In the genomic region with DNA sequence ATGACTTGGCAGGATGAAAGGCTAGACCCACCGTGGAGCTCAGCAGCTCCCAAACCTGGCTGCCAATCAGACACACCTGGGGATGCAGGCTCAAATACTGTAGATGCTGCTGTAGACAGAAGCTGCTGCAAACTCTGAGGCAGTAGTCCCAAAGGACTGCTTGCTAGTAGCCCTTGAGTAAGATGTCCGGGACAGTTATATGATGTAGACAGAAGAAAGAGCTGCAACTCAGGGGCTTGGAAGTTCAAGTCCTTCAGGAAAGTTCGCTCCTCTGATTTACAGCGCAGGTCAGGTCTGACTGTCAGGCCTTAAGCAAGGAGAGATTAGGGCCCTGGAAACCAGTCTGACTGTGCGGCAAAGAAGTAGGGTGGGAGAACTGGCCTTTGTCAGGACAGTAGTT, we compare ENCODE assay signal across 13 mouse cellular contexts.
A peak's percentile ranks its signal among the peaks of the same experiment; 100 is the strongest.
DNase-seq lines count a peak whose midpoint lies in the region; ATAC-seq lines count a peak whose summit lies in the region.
"Had no signal": no experiment of that assay in that cellular context is flagged by ENCODE, and none has a peak within 500 bp of the region (broad histone marks: within the 10 kb centered on the region; RNA-seq: fewer than 3 reads in every experiment).

No protein-coding gene starts in this region.

- no peak for ATAC-seq in heart, embryonic 15.5 days (replicated peaks; ENCODE audit: insufficient number of reproducible peaks, insufficient read depth, low FRiP score, low read depth)
- ATAC-seq in midbrain, embryonic 11.5 days (ENCODE audit: low FRiP score): no peak
- ATAC-seq in erythroid progenitor cell, adult 5-6 weeks (replicated peaks; ENCODE audit: low FRiP score, poor library complexity, severe bottlenecking): no peak

- H3K27me3 ChIP-seq in heart, embryonic 15.5 days: no peaks in the 10 kb centered on the region
- peaks cover 49% of the 10 kb centered on the region for H3K27me3 ChIP-seq in hindbrain, embryonic 10.5 days (ENCODE audit: insufficient read depth, poor library complexity, severe bottlenecking)
- H3K27me3 ChIP-seq in midbrain, embryonic 11.5 days (ENCODE audit: control insufficient read depth, insufficient read depth, low read length): peaks cover 27% of the 10 kb centered on the region

- H3K4me1 ChIP-seq in heart, embryonic 15.5 days (replicated peaks): peaks cover 68% of the 10 kb centered on the region
- peaks cover 27% of the 10 kb centered on the region for H3K4me1 ChIP-seq in hindbrain, embryonic 10.5 days (replicated peaks)
- peaks cover 4% of the 10 kb centered on the region; the same call in 1 of the 2 replicates for H3K4me1 ChIP-seq in midbrain, embryonic 11.5 days (ENCODE audit: control insufficient read depth, insufficient read depth, low read length)

- no peak for DNase-seq in heart, postnatal 25 days (ENCODE audit: low spot score)
- peak; percentile 30 for DNase-seq in embryo, embryonic 11 days
- peak; percentile 25 for DNase-seq in hindbrain, embryonic 10.5 days (ENCODE audit: low spot score)
- peak; percentile 91 for DNase-seq in midbrain, embryonic 11.5 days (ENCODE audit: low spot score, missing footprints)
- no peak for DNase-seq in layer of hippocampus, adult 18-20 months (ENCODE audit: low spot score in 2 of 2)
- DNase-seq in layer of hippocampus, adult 8-10 months (ENCODE audit: low spot score in 2 of 2): no peak
- DNase-seq: gastrocnemius, adult 2 months; kidney, postnatal 10 days; liver; lung, postnatal 14 days had no signal

- H3K4me3 ChIP-seq in heart, embryonic 15.5 days: peak overlapping the region; percentile 65
- H3K4me3 ChIP-seq in hindbrain, embryonic 10.5 days: 0 out of 2 replicates have a peak overlapping the region, but pooled peaks have one; percentile 73
- no peak overlapping the region for H3K4me3 ChIP-seq in midbrain, embryonic 11.5 days (ENCODE audit: low read depth, low read length)

- H3K36me3 ChIP-seq in heart, embryonic 15.5 days: no peaks in the 10 kb centered on the region
- H3K36me3 ChIP-seq in hindbrain, embryonic 10.5 days: no peaks in the 10 kb centered on the region
- no peaks in the 10 kb centered on the region for H3K36me3 ChIP-seq in midbrain, embryonic 11.5 days (ENCODE audit: control insufficient read depth, insufficient read depth, low read length)
- H3K36me3 ChIP-seq: embryonic facial prominence, embryonic 12.5 days had no signal

- H3K9ac ChIP-seq in heart, embryonic 15.5 days: peak overlapping the region; percentile 36
- H3K9ac ChIP-seq in midbrain, embryonic 11.5 days (ENCODE audit: low read length): no peak overlapping the region

- H3K9me3 ChIP-seq in heart, embryonic 15.5 days (replicated peaks): no peaks in the 10 kb centered on the region
- H3K9me3 ChIP-seq in hindbrain, embryonic 10.5 days: no peaks in the 10 kb centered on the region
- no peaks in the 10 kb centered on the region for H3K9me3 ChIP-seq in midbrain, embryonic 11.5 days (ENCODE audit: control insufficient read depth, low read length)
- H3K9me3 ChIP-seq: embryonic facial prominence, embryonic 12.5 days had no signal

- H3K4me2 ChIP-seq in heart, embryonic 15.5 days: peak overlapping the region; percentile 96
- no peak overlapping the region for H3K4me2 ChIP-seq in midbrain, embryonic 11.5 days

- H3K27ac ChIP-seq in heart, embryonic 15.5 days: peak overlapping the region; percentile 42; the same call in 1 of the 2 replicates
- H3K27ac ChIP-seq in hindbrain, embryonic 10.5 days: no peak overlapping the region
- no peak overlapping the region for H3K27ac ChIP-seq in midbrain, embryonic 11.5 days (ENCODE audit: low read depth, low read length)
- H3K27ac ChIP-seq: embryonic facial prominence, embryonic 12.5 days had no signal

- intact Hi-C loops in heart, postnatal 25 days (cut with DNase I): no loop called here

- 23% methylated on average over 5 of the region's 5 CpGs for WGBS in heart, embryonic 15.5 days
- WGBS in hindbrain, embryonic 10.5 days: 7% methylated on average over 5 of the region's 5 CpGs
- 3% methylated on average over 5 of the region's 5 CpGs for WGBS in midbrain, embryonic 11.5 days

Comparison
In these comparisons a context has a peak if more than half of its experiments do, and no peak if none do; other contexts are left out.
1. DNase-seq: peak in embryo, embryonic 11 days (single experiment), hindbrain, embryonic 10.5 days (single experiment) and midbrain, embryonic 11.5 days (single experiment); none in heart, postnatal 25 days (single experiment), layer of hippocampus, adult 18-20 months (0 of 2) and layer of hippocampus, adult 8-10 months (0 of 2).